Mouse (Mus musculus) heart, adult 9 months (tissue): ENCODE data around the gene Tmem107.

Experiments used
- DNase-seq, 2 experiments: peaks; one replicate each; pipeline ENCODE4 v3.0.0; 2022; ENCODE audit warnings: low spot score in 2 of 2

Tmem107 gene

GRCm38 (mm10) chr11:69070590-69071222 is at the start of gene Tmem107:
Gene Tmem107 (plus strand): TSS chr11:69070806.
- DNase-seq, result peak; percentile 93 to 96

- DNase-seq, result no peak
Measured at GRCm38 (mm10) chr11:69026562-69026961, 44.0 kb upstream of the Tmem107 start.

- no peak for DNase-seq
Measured at GRCm38 (mm10) chr11:69028805-69029204, 41.8 kb upstream of the Tmem107 start.

- no peak for DNase-seq
Measured at GRCm38 (mm10) chr11:69033552-69033951, 37.1 kb upstream of the Tmem107 start.

- no peak for DNase-seq
Measured at GRCm38 (mm10) chr11:69034585-69034984, 36.0 kb upstream of the Tmem107 start.

GRCm38 (mm10) chr11:69035411-69035810 is 35.2 kb upstream of the Tmem107 start:
- DNase-seq, result peak in 1 of 2 experiments; percentile 19

- DNase-seq, result peak; percentile 86 to 91
Measured at GRCm38 (mm10) chr11:69035849-69036248, 34.8 kb upstream of the Tmem107 start.

- DNase-seq, result peak; percentile 75 to 92
Measured at GRCm38 (mm10) chr11:69036486-69037230, 33.9 kb upstream of the Tmem107 start.

GRCm38 (mm10) chr11:69037231-69038061 is 33.2 kb upstream of the Tmem107 start:
- peak; percentile 68 to 90 for DNase-seq

GRCm38 (mm10) chr11:69038173-69038572 is 32.4 kb upstream of the Tmem107 start:
- DNase-seq, result no peak

- DNase-seq, result peak; percentile 78 to 79
Measured at GRCm38 (mm10) chr11:69045531-69046394, 24.8 kb upstream of the Tmem107 start, which contains the start of gene Aurkb. Gene Aurkb (plus strand): TSS chr11:69045647.

- no peak for DNase-seq
Measured at GRCm38 (mm10) chr11:69046395-69046774, 24.2 kb upstream of the Tmem107 start.

- no peak for DNase-seq
Measured at GRCm38 (mm10) chr11:69047592-69047991, 23.0 kb upstream of the Tmem107 start.

GRCm38 (mm10) chr11:69048151-69048550 is 22.5 kb upstream of the Tmem107 start:
- no peak for DNase-seq

- DNase-seq, result no peak
Measured at GRCm38 (mm10) chr11:69050748-69051147, 19.9 kb upstream of the Tmem107 start.

GRCm38 (mm10) chr11:69051771-69052170 is 18.8 kb upstream of the Tmem107 start:
- DNase-seq, result no peak

- no peak for DNase-seq
Measured at GRCm38 (mm10) chr11:69052824-69053421, 17.7 kb upstream of the Tmem107 start.

GRCm38 (mm10) chr11:69053848-69054247 is 16.8 kb upstream of the Tmem107 start:
- no peak for DNase-seq

- DNase-seq, result no peak
Measured at GRCm38 (mm10) chr11:69058265-69058664, 12.3 kb upstream of the Tmem107 start.

GRCm38 (mm10) chr11:69058729-69059356 is 11.8 kb upstream of the Tmem107 start:
- DNase-seq, result no peak
